16 mouse cellular contexts compared by ENCODE assay signal in genomic region chr17:17609523-17609922, GRCm38 (mm10). TPM values are rescaled to one million over a fixed set of nuclear protein-coding genes. Genes with fewer than 3 reads are reported as not detected.
DNase-seq lines count a peak whose midpoint lies in the region; ATAC-seq and TF ChIP-seq lines count a peak whose summit lies in the region.
"Had no signal": no experiment of that assay in that cellular context is flagged by ENCODE, and none has a peak within 500 bp of the region (broad histone marks: within the 10 kb centered on the region; RNA-seq: fewer than 3 reads in every experiment).

No protein-coding gene starts in this region.

- H3K27me3 ChIP-seq in heart, embryonic 14.5 days (ENCODE audit: control insufficient read depth, insufficient read depth, low read length) = no peaks in the 10 kb centered on the region
- H3K27me3 ChIP-seq in midbrain, embryonic 15.5 days (replicated peaks) = no peaks in the 10 kb centered on the region

- 68% methylated on average over 3 of the region's 3 CpGs for WGBS in heart, embryonic 14.5 days
- 74% methylated on average over 3 of the region's 3 CpGs for WGBS in midbrain, embryonic 15.5 days

- in situ Hi-C loops in ES-E14 (cut with MboI; ENCODE audit: low sequenced_read_pairs in 2 of 2, unreplicated experiment in 2 of 2) = no loop called here

- H3K36me3 ChIP-seq in heart, embryonic 14.5 days (ENCODE audit: control insufficient read depth, insufficient read depth, low read length) = no peaks in the 10 kb centered on the region
- no peaks in the 10 kb centered on the region for H3K36me3 ChIP-seq in ES-E14 (ENCODE audit: control insufficient read depth, insufficient read depth, low read length, poor library complexity, severe bottlenecking)
- no peaks in the 10 kb centered on the region for H3K36me3 ChIP-seq in midbrain, embryonic 15.5 days (replicated peaks)

- H3K4me1 ChIP-seq in heart, embryonic 14.5 days (ENCODE audit: control insufficient read depth in 2 of 2, insufficient read depth in 2 of 2, low read length in 2 of 2) = peaks cover 4 to 25% of the 10 kb centered on the region in 2 experiments; a peak in 3 of 4 replicates
- H3K4me1 ChIP-seq in ES-E14 (ENCODE audit: control insufficient read depth in 2 of 2, insufficient read depth in 2 of 2, low read length in 2 of 2, poor library complexity in 1 of 2) = peaks cover 0 to 5% of the 10 kb centered on the region in 2 experiments; a peak in 2 of 4 replicates
- no peaks in the 10 kb centered on the region for H3K4me1 ChIP-seq in midbrain, embryonic 15.5 days

- H3K9ac ChIP-seq in heart, embryonic 14.5 days (ENCODE audit: low read length) = no peak overlapping the region
- H3K9ac ChIP-seq in ES-E14 (ENCODE audit: insufficient read depth, low read depth, low read length, poor library complexity, severe bottlenecking) = no peak overlapping the region
- H3K9ac ChIP-seq in midbrain, embryonic 15.5 days = no peak overlapping the region
- H3K9ac ChIP-seq: forebrain, postnatal 0 days had no signal

- intact Hi-C loops in heart, postnatal 25 days (cut with DNase I) = no loop called here
- intact Hi-C loops in left cerebral cortex, adult 2 months (cut with DNase I) = no loop called here

- DNase-seq in heart, postnatal 25 days (ENCODE audit: low spot score) = no peak
- no peak for DNase-seq in ES-E14 (ENCODE audit: low read depth, low spot score)
- peak; percentile 45 to 70 for DNase-seq in natural killer cell, adult 2 months (ENCODE audit: low spot score in 2 of 2)
- DNase-seq in left cerebral cortex, adult 2 months (ENCODE audit: extremely low spot score in 1 of 2, low spot score in 2 of 2) = no peak
- DNase-seq: cerebellum, adult 2 months; forebrain, postnatal 0 days; gastrocnemius, postnatal 36 days; kidney, adult 2 months; kidney, postnatal 4 days; lung, adult 18-20 months; right cerebral cortex, postnatal 4 days; thymus, adult 2 months had no signal

- no peak for ATAC-seq in heart, embryonic 14.5 days (ENCODE audit: insufficient number of reproducible peaks, insufficient read depth, low FRiP score, low read depth)
- ATAC-seq in granulocyte monocyte progenitor cell, adult 5-6 weeks (replicated peaks; ENCODE audit: poor library complexity, severe bottlenecking) = peak; percentile 63
- ATAC-seq in midbrain, embryonic 15.5 days (replicated peaks) = no peak
- ATAC-seq: forebrain, postnatal 0 days; hindbrain, postnatal 0 days had no signal

- no peak overlapping the region for H3K4me3 ChIP-seq in heart, embryonic 14.5 days (ENCODE audit: control insufficient read depth in 1 of 2, insufficient read depth in 1 of 2, low read depth in 1 of 2, low read length in 2 of 2)
- H3K4me3 ChIP-seq in ES-E14 (ENCODE audit: insufficient read depth in 1 of 2, low read depth in 1 of 2, low read length in 2 of 2, poor library complexity in 1 of 2, severe bottlenecking in 1 of 2) = no peak overlapping the region
- no peak overlapping the region for H3K4me3 ChIP-seq in left cerebral cortex, adult 2 months
- no peak overlapping the region for H3K4me3 ChIP-seq in midbrain, embryonic 15.5 days

- no peak for TF ChIP-seq CTCF in left cerebral cortex, adult 2 months (IDR thresholded peaks at IDR 0.05)

- peak overlapping the region; percentile 44 to 60; a peak in 3 of 4 replicates for H3K27ac ChIP-seq in heart, embryonic 14.5 days (replicated peaks in 1 of 2; ENCODE audit: control insufficient read depth in 1 of 2, insufficient read depth in 1 of 2, low read depth in 2 of 2, low read length in 2 of 2)
- H3K27ac ChIP-seq in ES-E14 (ENCODE audit: insufficient read depth, low read depth, low read length, poor library complexity, severe bottlenecking) = no peak overlapping the region
- H3K27ac ChIP-seq in left cerebral cortex, adult 2 months = no peak overlapping the region
- H3K27ac ChIP-seq in midbrain, embryonic 15.5 days = no peak overlapping the region
- H3K27ac ChIP-seq: hindbrain, postnatal 0 days had no signal

- H3K9me3 ChIP-seq in heart, embryonic 14.5 days (ENCODE audit: control insufficient read depth, low read length) = no peaks in the 10 kb centered on the region
- H3K9me3 ChIP-seq in ES-E14 (ENCODE audit: control insufficient read depth, insufficient read depth, low read depth, low read length) = no peaks in the 10 kb centered on the region
- H3K9me3 ChIP-seq in midbrain, embryonic 15.5 days = no peaks in the 10 kb centered on the region

- H3K4me2 ChIP-seq in heart, embryonic 14.5 days (ENCODE audit: low read length) = no peak overlapping the region
- no peak overlapping the region for H3K4me2 ChIP-seq in midbrain, embryonic 15.5 days

TF ChIP-seq in ES-E14, 5 proteins besides CTCF, POLR2A, EP300 and RAD21:
- TF ChIP-seq HCFC1 (IDR thresholded peaks at IDR 0.05; ENCODE audit: borderline replicate concordance, insufficient read depth, low read length) (no peak), ZNF384 (IDR thresholded peaks at IDR 0.05; ENCODE audit: low read depth, low read length) (peak; percentile 53)

RNA-seq across cellular contexts. Expression of gene Lnpep, which starts 15.3 kb away (rescaled TPM):
- polyA plus RNA-seq in heart, embryonic 14.5 days (2014; fragmentation: Nextera tagmentation; extraction: Ambion mirVana) = 15.6 and 18.1 TPM in 2 replicates
- total RNA-seq in heart, postnatal 25 days (2021) = 100 to 1,000 TPM; 147 to 177 TPM
- 44.8 and 50.3 TPM in 2 replicates for total RNA-seq in ES-E14 (2012; rRNA removed)
- 42.2 and 46.3 TPM in 2 replicates for total RNA-seq in granulocyte monocyte progenitor cell, adult 5-6 weeks (2014; fragmentation: Nextera tagmentation)
- 51.6 and 52.2 TPM in 2 replicates for total RNA-seq in granulocyte monocyte progenitor cell, adult 5-6 weeks (2017)
- total RNA-seq in left cerebral cortex, adult 2 months (2021) = 100 to 1,000 TPM; 101 to 126 TPM
- polyA plus RNA-seq in midbrain, embryonic 15.5 days (2015; fragmentation: Nextera tagmentation; extraction: Ambion mirVana) = 8.3 and 8.6 TPM in 2 replicates

Comparison
In these comparisons a context has a peak if more than half of its experiments do, and no peak if none do; other contexts are left out.
1. H3K27ac ChIP-seq: peak in heart, embryonic 14.5 days (2 of 2); none in ES-E14 (single experiment), left cerebral cortex, adult 2 months (single experiment) and midbrain, embryonic 15.5 days (single experiment).
2. DNase-seq: peak in natural killer cell, adult 2 months (2 of 2); none in heart, postnatal 25 days (single experiment), ES-E14 (single experiment) and left cerebral cortex, adult 2 months (0 of 2).